Mouse (Mus musculus) gastrocnemius, adult 2 months (tissue): ENCODE results near the gene Mylk. TPM values are rescaled to one million over a fixed set of nuclear protein-coding genes. Genes with fewer than 3 reads are reported as not detected.

Experiments
- DNase-seq: peaks from one replicate; pipeline ENCODE4 v3.0.0; 2022
- H3K27ac ChIP-seq: fragments of 200-600 bp; 2 replicates; pipeline ENCODE4 v1.8.1; 2022; ENCODE audit warnings: mild to moderate bottlenecking
- H3K4me3 ChIP-seq: fragments of 200-600 bp; 2 replicates; pipeline ENCODE4 v1.8.1; 2022; ENCODE audit warnings: mild to moderate bottlenecking, moderate library complexity
- CTCF ChIP-seq: fragments of 200-600 bp; IDR thresholded peaks from 2 replicates; pipeline ENCODE4 v1.8.1; 2022; ENCODE audit warnings: antibody characterized with exemption, mild to moderate bottlenecking, moderate library complexity
- intact Hi-C: fragments of 180-260 bp; cut with DNase I; formaldehyde crosslinking; loops from one replicate; pipeline ENCODE4 v1.15.1; 2025
- total RNA-seq, 2 experiments: library from RNA; stranded (reverse); gene quantifications; 2 replicates each; pipeline ENCODE4 v1.2.3; 2021

Gene Mylk
- total RNA-seq, 2 experiments from 2014 or later, result 22.7 to 29.5 TPM

DNA sequence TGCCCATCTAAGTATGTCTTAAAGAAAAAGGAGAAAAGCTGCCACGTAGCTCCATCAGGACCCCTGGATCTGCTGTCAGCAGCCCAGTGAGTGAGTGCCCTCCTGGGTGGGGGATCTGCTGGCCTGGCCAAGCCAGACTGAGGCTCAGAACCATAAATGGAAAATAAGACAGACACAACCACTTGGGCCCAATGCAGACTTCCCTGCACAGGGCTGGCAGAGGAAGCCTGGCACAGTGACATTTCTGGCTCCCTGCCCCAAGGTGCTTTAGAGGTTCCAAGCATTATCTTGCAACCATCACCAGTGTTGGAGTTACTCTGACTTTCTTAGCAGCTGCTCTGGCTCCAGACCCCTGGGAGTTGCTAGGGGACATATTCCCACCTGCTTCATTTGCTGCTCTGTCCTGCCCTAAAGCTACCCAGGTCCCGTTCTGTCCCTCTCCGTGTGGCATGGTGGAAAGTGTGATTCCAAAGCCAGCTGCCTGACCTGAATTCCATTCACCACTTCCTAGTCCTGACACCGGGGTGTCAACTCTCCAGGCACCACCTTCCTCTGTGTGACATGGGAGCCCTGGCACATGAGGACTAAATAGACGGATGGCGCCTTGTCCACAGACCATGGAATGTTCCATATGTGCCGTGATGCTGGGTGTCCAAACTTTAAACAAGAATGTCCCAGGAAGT, 156.7 kb downstream of the Mylk start:
- no peak overlapping the region for H3K4me3 ChIP-seq
- DNase-seq, result peak; percentile 50
- 0 out of 2 replicates have a peak overlapping the region, but pooled peaks have one; percentile 8 for H3K27ac ChIP-seq
- TF ChIP-seq CTCF, result no peak
- intact Hi-C loops, result loop anchor here (1.0 to 2.0 kb wide), 2 partner anchors 21 to 66 kb away; no protein-coding TSS in a partner anchor

DNA sequence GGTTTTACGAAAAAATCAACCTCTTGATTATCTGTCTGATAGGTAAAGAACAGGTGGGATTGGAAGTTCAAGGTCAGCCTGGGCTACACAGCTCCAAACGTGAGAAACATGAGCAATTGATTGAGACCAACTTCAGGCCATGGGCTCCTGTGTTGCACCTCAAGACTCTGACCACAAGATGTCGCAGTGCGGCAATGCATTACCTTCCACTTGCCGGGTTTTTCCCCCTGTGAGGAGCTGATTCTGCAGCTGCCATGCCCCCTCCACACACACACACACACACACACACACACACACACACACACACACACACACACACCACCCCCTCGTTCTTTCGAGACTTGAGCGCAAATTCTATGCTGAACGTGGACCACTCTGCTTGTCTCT, 157.3 kb downstream of the Mylk start:
- Histone ChIP-seq H3K27ac (peak overlapping the region; percentile 54; the same call in 1 of the 2 replicates), H3K4me3 (no peak overlapping the region)
- intact Hi-C loops, result loop anchor here (1.0 to 2.0 kb wide), 2 partner anchors 21 to 65 kb away; no protein-coding TSS in a partner anchor
- DNase-seq, result peak; percentile 77
- peak; percentile 81 for TF ChIP-seq CTCF

DNA sequence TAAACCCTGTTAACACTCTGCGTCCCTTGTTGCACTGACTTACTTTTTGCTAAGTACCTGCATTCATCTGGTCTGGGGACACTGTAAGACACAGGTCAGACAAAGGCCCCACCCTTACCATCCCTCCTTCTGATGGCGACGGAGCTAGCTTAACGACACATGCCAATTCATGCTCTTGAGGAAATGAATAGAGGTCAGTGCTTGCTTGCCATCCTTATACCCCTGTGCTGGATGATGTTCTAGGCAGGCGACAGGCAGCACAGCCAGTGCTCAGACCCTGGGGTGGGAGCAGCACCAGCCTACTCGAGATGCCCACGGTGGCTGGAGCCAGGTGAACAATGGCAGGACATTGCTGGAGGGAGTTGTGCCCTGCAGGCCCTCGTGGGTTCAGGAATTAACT, 157.8 kb downstream of the Mylk start:
- H3K4me3 ChIP-seq, result no peak overlapping the region
- no peak for TF ChIP-seq CTCF
- peak overlapping the region; percentile 54 for H3K27ac ChIP-seq
- intact Hi-C loops, result loop anchor here (1.0 to 2.0 kb wide), 2 partner anchors 20 to 65 kb away; no protein-coding TSS in a partner anchor
- DNase-seq, result no peak

DNA sequence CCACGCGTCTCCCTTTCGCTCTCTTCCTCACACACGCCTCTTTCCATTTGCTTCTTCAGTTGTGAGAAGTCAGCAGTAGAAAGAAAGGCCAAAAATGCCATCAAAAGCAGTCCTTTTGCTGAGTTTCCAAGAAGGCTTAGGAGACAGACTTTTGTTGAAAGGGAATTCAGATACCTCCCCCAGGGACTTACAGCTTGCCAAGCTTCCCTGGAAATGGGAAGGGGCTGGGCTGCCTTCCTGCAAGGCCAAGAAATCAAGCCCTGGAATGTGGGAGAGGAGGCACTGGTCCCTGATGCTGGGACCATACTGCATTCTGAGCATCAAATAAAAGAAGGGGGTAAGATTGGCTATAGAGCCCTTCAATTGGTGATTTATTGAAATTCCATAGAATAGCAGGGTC, 159.9 kb downstream of the Mylk start:
- H3K27ac ChIP-seq, result peak overlapping the region; percentile 92
- intact Hi-C loops, result no loop called here
- H3K4me3 ChIP-seq, result no peak overlapping the region
- TF ChIP-seq CTCF, result no peak
- peak; percentile 36 for DNase-seq

DNA sequence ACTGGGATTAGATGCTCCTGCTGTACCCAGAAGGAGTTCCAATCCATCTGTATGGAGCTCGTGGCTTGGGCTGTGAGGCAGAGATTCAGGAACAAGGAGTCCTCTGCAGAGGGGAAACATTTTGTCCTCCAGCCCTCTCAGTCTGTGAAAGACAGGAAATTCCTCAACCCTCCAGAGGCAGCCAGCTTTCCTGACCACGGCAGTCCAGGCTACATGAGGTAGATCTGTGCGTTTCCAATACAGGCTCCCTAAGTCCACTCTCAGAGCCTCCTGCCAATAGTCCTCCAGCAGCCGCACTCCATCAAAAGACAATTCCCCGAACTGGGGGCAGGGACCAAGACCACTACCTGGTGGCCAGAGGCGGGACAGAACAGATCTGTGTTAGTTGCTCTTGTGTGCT, 164.4 kb downstream of the Mylk start:
- peak; percentile 61 for DNase-seq
- intact Hi-C loops, result no loop called here
- H3K27ac ChIP-seq, result peak overlapping the region; percentile 92
- TF ChIP-seq CTCF, result no peak
- peak overlapping the region; percentile 30; the same call in 1 of the 2 replicates for H3K4me3 ChIP-seq

DNA sequence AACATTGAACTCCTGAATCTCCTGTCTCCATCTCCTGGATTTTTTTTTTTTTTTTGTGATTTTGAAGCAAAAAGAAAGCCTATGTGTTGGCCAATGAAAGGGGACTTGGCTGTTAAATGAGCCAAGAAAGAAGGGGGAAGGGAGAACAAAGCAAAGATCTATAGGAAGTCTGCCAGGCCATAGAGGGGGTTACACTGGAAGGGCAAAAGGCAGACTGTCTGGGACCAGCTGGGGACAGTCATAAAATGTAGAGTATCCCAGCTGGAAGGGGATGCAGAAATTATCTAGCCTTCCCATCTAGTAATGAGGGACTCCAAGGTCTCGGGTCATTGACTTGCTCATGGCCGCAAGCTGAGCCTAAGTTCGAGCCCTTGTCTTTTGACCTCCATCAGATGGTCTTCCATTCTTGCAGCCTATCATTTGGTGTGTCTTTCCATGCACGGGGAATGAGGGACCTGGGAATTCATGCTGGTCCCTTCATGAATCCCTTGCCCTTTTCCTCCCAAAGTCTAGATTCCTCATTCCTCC, 172.4 kb downstream of the Mylk start:
- Histone ChIP-seq H3K4me3 (no peak overlapping the region), H3K27ac (peak overlapping the region; percentile 28)
- intact Hi-C loops, result no loop called here
- no peak for DNase-seq
- no peak for TF ChIP-seq CTCF

DNA sequence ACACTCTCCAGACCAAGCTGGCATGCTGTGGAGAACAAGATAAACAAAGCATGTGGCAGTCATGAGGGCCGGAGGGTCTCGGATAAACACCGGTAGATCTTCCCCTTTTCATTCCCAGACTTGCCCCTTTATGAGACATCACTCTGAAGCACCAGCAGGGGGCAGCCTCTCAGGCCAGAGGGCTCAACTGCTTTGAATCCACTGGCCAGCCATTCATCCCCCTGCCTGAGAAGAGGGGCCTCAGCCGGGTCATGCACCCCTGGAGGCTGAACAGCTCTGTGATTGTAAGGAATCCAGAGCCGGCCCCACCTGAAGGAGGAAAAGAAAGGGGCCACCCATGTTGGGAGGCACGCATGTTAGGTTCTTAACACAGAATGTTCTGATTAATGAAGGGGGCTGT, 175.2 kb downstream of the Mylk start:
- intact Hi-C loops, result loop anchor here (2.0 kb wide), 1 partner anchor 39 kb away; no protein-coding TSS in a partner anchor
- DNase-seq, result peak; percentile 60
- H3K27ac ChIP-seq, result peak overlapping the region; percentile 79
- H3K4me3 ChIP-seq, result no peak overlapping the region
- peak; percentile 92 for TF ChIP-seq CTCF

DNA sequence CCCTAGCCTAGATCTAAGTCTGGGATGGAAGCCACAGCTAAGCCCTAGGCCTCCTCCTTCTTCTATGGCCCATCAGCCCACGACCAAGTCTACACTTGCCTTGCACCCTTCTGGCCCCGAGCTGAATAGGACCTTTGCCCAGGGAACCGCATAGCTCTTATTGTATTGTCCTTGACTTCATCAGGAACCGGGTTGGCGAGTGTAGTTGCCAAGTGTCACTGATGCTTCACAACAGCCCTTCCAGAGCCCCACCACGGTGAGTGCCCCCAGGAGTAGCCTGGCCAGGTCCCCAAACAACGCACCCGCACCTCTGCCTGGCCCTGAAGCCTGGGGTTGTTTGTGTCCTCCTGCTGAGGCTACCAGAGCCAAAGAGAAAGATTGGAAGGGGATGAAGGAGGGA, 175.9 kb downstream of the Mylk start:
- TF ChIP-seq CTCF, result no peak
- H3K4me3 ChIP-seq, result peak overlapping the region; percentile 39; the same call in 1 of the 2 replicates
- peak overlapping the region; percentile 79 for H3K27ac ChIP-seq
- DNase-seq, result no peak
- intact Hi-C loops, result loop anchor here (1.0 to 2.0 kb wide), 2 partner anchors 38 to 46 kb away; no protein-coding TSS in a partner anchor

DNA sequence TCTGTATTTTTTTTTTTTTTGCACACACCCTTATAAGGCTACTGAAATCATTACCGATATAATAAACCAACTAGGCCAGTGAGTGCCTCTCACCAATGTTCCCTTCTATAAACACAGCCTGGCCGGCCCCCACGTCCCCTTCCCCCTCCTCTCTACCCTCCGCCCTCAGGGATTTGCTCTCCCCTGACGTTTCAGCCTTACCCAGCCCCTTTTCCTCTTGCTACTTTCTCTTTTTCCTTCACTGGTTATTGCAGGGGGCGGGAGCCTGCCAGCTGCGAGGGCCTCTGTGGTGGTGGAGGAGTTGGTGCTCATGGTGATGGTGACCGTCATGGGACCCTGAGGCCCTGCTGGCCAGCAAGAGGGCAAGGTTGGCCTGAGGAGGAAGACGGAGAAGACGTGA, 176.3 kb downstream of the Mylk start:
- Histone ChIP-seq H3K27ac (peak overlapping the region; percentile 79), H3K4me3 (peak overlapping the region; percentile 63)
- DNase-seq, result peak; percentile 47
- intact Hi-C loops, result loop anchor here (1.0 to 2.0 kb wide), 2 partner anchors 37 to 46 kb away; no protein-coding TSS in a partner anchor
- TF ChIP-seq CTCF, result no peak

DNA sequence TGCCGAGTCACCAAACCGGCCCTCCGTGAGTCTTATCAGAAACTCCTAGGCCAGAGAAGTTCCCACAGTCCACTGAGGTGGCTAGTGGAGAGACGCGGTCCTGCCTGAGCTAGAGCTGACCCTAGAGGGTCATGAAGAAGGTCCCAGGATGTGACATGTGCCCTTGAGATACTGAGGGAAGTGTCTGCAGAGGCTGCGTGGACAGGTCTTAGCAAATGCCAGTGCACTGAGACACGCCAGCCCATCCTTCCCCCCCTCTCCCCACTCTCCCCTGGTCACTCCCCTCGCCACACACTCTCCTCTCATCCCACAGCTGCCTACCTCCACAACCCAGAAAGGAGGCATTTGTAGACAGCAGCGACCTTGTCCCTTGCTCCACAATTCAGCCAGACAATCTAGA, 178.6 kb downstream of the Mylk start:
- no peak for TF ChIP-seq CTCF
- no peak for DNase-seq
- Histone ChIP-seq H3K27ac (peak overlapping the region; percentile 84), H3K4me3 (peak overlapping the region; percentile 63)
- intact Hi-C loops, result loop anchor here (2.0 kb wide), 1 partner anchor 21 kb away; no protein-coding TSS in a partner anchor

DNA sequence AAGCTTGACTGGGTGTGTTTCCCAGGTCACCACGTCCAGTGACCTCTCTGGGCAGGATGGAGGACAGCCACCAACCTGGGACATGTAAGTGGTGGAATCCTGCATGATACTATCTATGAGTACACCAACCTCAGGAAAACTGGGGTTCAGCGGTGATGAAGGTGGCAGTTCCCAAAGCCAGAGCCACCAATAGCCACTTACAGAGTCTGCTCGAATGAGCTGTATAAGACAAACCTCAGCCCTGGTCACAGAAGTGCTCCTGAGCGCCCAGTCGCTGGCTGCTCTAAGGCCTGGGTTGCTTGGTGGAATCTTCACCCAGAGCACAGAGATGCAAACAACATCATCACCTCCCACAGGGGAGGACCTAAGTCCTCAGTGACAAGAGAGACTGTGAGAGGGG, 179.3 kb downstream of the Mylk start:
- intact Hi-C loops, result no loop called here
- TF ChIP-seq CTCF, result no peak

DNA sequence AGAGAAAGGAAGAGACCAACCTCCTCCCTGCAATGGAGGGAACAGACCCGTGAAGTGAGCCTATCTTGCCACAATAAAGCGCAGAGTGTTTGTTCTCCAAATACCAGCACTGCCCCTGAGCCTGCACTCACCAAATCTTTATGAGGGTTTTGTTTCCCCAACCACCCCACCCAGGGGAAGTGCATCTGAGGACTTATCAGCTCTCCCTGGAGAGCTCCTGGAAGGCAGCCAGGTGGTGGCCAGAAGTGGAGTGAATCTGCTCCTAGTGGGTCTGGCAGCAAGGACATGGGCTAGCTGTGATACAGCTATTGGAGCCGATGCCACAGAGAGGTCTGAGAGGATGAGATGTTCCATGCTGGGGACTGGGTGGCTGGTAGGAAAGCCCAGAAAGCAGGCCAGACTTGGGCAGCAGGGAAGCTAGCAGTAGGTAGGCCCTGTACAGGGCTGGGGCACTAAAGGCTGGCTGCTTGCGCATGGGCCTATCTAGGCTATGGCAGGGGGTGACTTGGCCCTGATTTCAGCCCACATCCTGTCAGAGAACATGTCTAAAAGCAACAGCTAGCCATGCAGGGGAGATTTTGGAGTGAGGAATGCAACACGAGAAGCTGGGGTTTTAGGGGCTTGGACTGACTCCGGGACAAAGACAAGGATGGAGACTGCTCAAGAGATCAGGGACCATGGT, 180.1 kb downstream of the Mylk start:
- DNase-seq, result peak; percentile 79
- Histone ChIP-seq H3K27ac (peak overlapping the region; percentile 84), H3K4me3 (peak overlapping the region; percentile 63)
- no peak for TF ChIP-seq CTCF
- intact Hi-C loops, result no loop called here

More for the DNA sequence above, 179.3 kb downstream of the Mylk start:
- Histone ChIP-seq H3K4me3 (peak overlapping the region; percentile 63), H3K27ac (peak overlapping the region; percentile 84)
- DNase-seq, result no peak
